Mouse (Mus musculus): ENCODE results near the gene Gpr176. TPM values are rescaled to one million over a fixed set of nuclear protein-coding genes. Genes with fewer than 3 reads are reported as not detected.
A peak's percentile ranks its signal among the peaks of the same experiment; 100 is the strongest.

Gene Gpr176
- polyA plus RNA-seq, 1 experiment from 2014 or later, result 8.3 TPM

- no peak overlapping the region for H3K4me2 ChIP-seq
- no peaks in the 10 kb centered on the region for H3K27me3 ChIP-seq
- H3K27ac ChIP-seq (replicated peaks), result no peak overlapping the region
- ATAC-seq (ENCODE audit: low FRiP score, low read depth), result no peak
- no peaks in the 10 kb centered on the region for H3K9me3 ChIP-seq
- 45% methylated on average over 6 of the region's 6 CpGs for WGBS
- H3K9ac ChIP-seq, result no peak overlapping the region
- H3K4me3 ChIP-seq, result no peak overlapping the region
- H3K4me1 ChIP-seq (replicated peaks), result 0 out of 2 replicates have a peak, but pooled peaks cover 8% of the 10 kb centered on the region
- H3K36me3 ChIP-seq, result no peaks in the 10 kb centered on the region
Observed at GRCm38 (mm10) chr2:118355138-118355719, 18.0 kb downstream of the Gpr176 start.

- Histone ChIP-seq H3K36me3 (no peaks in the 10 kb centered on the region), H3K9me3 (no peaks in the 10 kb centered on the region), H3K9ac (no peak overlapping the region), H3K4me2 (no peak overlapping the region), H3K27me3 (no peaks in the 10 kb centered on the region), H3K27ac (replicated peaks) (no peak overlapping the region), H3K4me3 (no peak overlapping the region), H3K4me1 (replicated peaks) (0 out of 2 replicates have a peak, but pooled peaks cover 8% of the 10 kb centered on the region)
- WGBS, result 45% methylated on average over 4 of the region's 4 CpGs
- ATAC-seq (ENCODE audit: low FRiP score, low read depth), result no peak
Observed at GRCm38 (mm10) chr2:118353916-118354403, 19.3 kb downstream of the Gpr176 start.

GRCm38 (mm10) chr2:118353498-118353897, 19.7 kb downstream of the Gpr176 start:
- H3K4me2 ChIP-seq, result no peak overlapping the region
- H3K9me3 ChIP-seq, result no peaks in the 10 kb centered on the region
- no peak overlapping the region for H3K9ac ChIP-seq
- H3K36me3 ChIP-seq, result no peaks in the 10 kb centered on the region
- no peak overlapping the region for H3K27ac ChIP-seq (replicated peaks)
- no peak overlapping the region for H3K4me3 ChIP-seq
- H3K27me3 ChIP-seq, result no peaks in the 10 kb centered on the region
- 0 out of 2 replicates have a peak, but pooled peaks cover 8% of the 10 kb centered on the region for H3K4me1 ChIP-seq (replicated peaks)
- WGBS, result 27% methylated on average over 4 of the region's 4 CpGs
- ATAC-seq (ENCODE audit: low FRiP score, low read depth), result no peak

- H3K9me3 ChIP-seq, result no peaks in the 10 kb centered on the region
- H3K36me3 ChIP-seq, result no peaks in the 10 kb centered on the region
- H3K4me2 ChIP-seq, result no peak overlapping the region
- H3K9ac ChIP-seq, result no peak overlapping the region
- no peak overlapping the region for H3K4me3 ChIP-seq
- H3K27me3 ChIP-seq, result no peaks in the 10 kb centered on the region
- no peak overlapping the region for H3K27ac ChIP-seq (replicated peaks)
- ATAC-seq (ENCODE audit: low FRiP score, low read depth), result no peak
- WGBS, result 18% methylated on average over 1 of the region's 1 CpGs
- no peaks in the 10 kb centered on the region for H3K4me1 ChIP-seq (replicated peaks)
Observed at GRCm38 (mm10) chr2:118345535-118345934, 27.7 kb downstream of the Gpr176 start.

GRCm38 (mm10) chr2:118343897-118344296, 29.3 kb downstream of the Gpr176 start:
- no peak overlapping the region for H3K4me2 ChIP-seq
- no peak overlapping the region for H3K9ac ChIP-seq
- H3K27ac ChIP-seq (replicated peaks), result no peak overlapping the region
- H3K4me3 ChIP-seq, result no peak overlapping the region
- H3K27me3 ChIP-seq, result no peaks in the 10 kb centered on the region
- 85% methylated on average over 3 of the region's 3 CpGs for WGBS
- no peaks in the 10 kb centered on the region for H3K9me3 ChIP-seq
- H3K36me3 ChIP-seq, result no peaks in the 10 kb centered on the region
- H3K4me1 ChIP-seq (replicated peaks), result no peaks in the 10 kb centered on the region
- no peak for ATAC-seq (ENCODE audit: low FRiP score, low read depth)

GRCm38 (mm10) chr2:118341295-118341694, 31.9 kb downstream of the Gpr176 start:
- Histone ChIP-seq H3K4me3 (no peak overlapping the region), H3K4me2 (no peak overlapping the region), H3K4me1 (replicated peaks) (no peaks in the 10 kb centered on the region), H3K9me3 (no peaks in the 10 kb centered on the region), H3K36me3 (no peaks in the 10 kb centered on the region), H3K27me3 (no peaks in the 10 kb centered on the region), H3K9ac (no peak overlapping the region), H3K27ac (replicated peaks) (no peak overlapping the region)
- ATAC-seq (ENCODE audit: low FRiP score, low read depth), result no peak
- WGBS, result 79% methylated on average over 7 of the region's 7 CpGs

GRCm38 (mm10) chr2:118336084-118336483, 37.1 kb downstream of the Gpr176 start:
- no peaks in the 10 kb centered on the region for H3K36me3 ChIP-seq
- no peak overlapping the region for H3K27ac ChIP-seq (replicated peaks)
- ATAC-seq (ENCODE audit: low FRiP score, low read depth), result no peak
- H3K27me3 ChIP-seq, result no peaks in the 10 kb centered on the region
- no peak overlapping the region for H3K4me2 ChIP-seq
- WGBS, result 42% methylated on average over 2 of the region's 2 CpGs
- no peaks in the 10 kb centered on the region for H3K9me3 ChIP-seq
- H3K9ac ChIP-seq, result no peak overlapping the region
- H3K4me3 ChIP-seq, result no peak overlapping the region
- no peaks in the 10 kb centered on the region for H3K4me1 ChIP-seq (replicated peaks)

- no peak for ATAC-seq (ENCODE audit: low FRiP score, low read depth)
- H3K4me1 ChIP-seq (replicated peaks), result peaks cover 17% of the 10 kb centered on the region
Observed at GRCm38 (mm10) chr2:118322663-118323062, 50.6 kb downstream of the Gpr176 start.

GRCm38 (mm10) chr2:118321804-118322203, 51.4 kb downstream of the Gpr176 start:
- Histone ChIP-seq H3K36me3 (no peaks in the 10 kb centered on the region), H3K9ac (no peak overlapping the region), H3K4me2 (no peak overlapping the region), H3K9me3 (no peaks in the 10 kb centered on the region), H3K27me3 (no peaks in the 10 kb centered on the region), H3K4me1 (replicated peaks) (peaks cover 17% of the 10 kb centered on the region), H3K4me3 (no peak overlapping the region), H3K27ac (replicated peaks) (no peak overlapping the region)
- 71% methylated on average over 4 of the region's 4 CpGs for WGBS
- no peak for ATAC-seq (ENCODE audit: low FRiP score, low read depth)

More at GRCm38 (mm10) chr2:118322663-118323062, 50.6 kb downstream of the Gpr176 start:
- no peak overlapping the region for H3K4me2 ChIP-seq
- H3K36me3 ChIP-seq, result no peaks in the 10 kb centered on the region
- H3K4me3 ChIP-seq, result no peak overlapping the region
- H3K9me3 ChIP-seq, result no peaks in the 10 kb centered on the region
- no peak overlapping the region for H3K27ac ChIP-seq (replicated peaks)
- no peak overlapping the region for H3K9ac ChIP-seq
- no peaks in the 10 kb centered on the region for H3K27me3 ChIP-seq
- WGBS, result 64% methylated on average over 4 of the region's 5 CpGs

- Histone ChIP-seq H3K27ac (replicated peaks) (no peak overlapping the region), H3K4me3 (no peak overlapping the region), H3K36me3 (no peaks in the 10 kb centered on the region), H3K4me2 (no peak overlapping the region), H3K9ac (no peak overlapping the region), H3K4me1 (replicated peaks) (peaks cover 17% of the 10 kb centered on the region), H3K9me3 (no peaks in the 10 kb centered on the region), H3K27me3 (no peaks in the 10 kb centered on the region)
- ATAC-seq (ENCODE audit: low FRiP score, low read depth), result peak; percentile 23; the same call in 1 of the 2 replicates
- WGBS, result 73% methylated on average over 4 of the region's 4 CpGs
Observed at GRCm38 (mm10) chr2:118321094-118321493, 52.1 kb downstream of the Gpr176 start.

GRCm38 (mm10) chr2:118320519-118320918, 52.7 kb downstream of the Gpr176 start:
- Histone ChIP-seq H3K27ac (replicated peaks) (no peak overlapping the region), H3K4me1 (replicated peaks) (peaks cover 17% of the 10 kb centered on the region), H3K27me3 (no peaks in the 10 kb centered on the region), H3K4me3 (no peak overlapping the region), H3K9ac (no peak overlapping the region), H3K4me2 (no peak overlapping the region), H3K9me3 (no peaks in the 10 kb centered on the region), H3K36me3 (no peaks in the 10 kb centered on the region)
- 0 out of 2 replicates have a peak, but pooled peaks have one; percentile 54 for ATAC-seq (ENCODE audit: low FRiP score, low read depth)
- 20% methylated on average over 4 of the region's 4 CpGs for WGBS

- no peak overlapping the region for H3K4me2 ChIP-seq
- no peak overlapping the region for H3K9ac ChIP-seq
- H3K9me3 ChIP-seq, result no peaks in the 10 kb centered on the region
- no peak for ATAC-seq (ENCODE audit: low FRiP score, low read depth)
- H3K27ac ChIP-seq (replicated peaks), result no peak overlapping the region
- H3K27me3 ChIP-seq, result no peaks in the 10 kb centered on the region
- WGBS, result 60% methylated on average over 5 of the region's 5 CpGs
- H3K36me3 ChIP-seq, result no peaks in the 10 kb centered on the region
- no peak overlapping the region for H3K4me3 ChIP-seq
- peaks cover 17% of the 10 kb centered on the region for H3K4me1 ChIP-seq (replicated peaks)
Observed at GRCm38 (mm10) chr2:118319176-118319575, 54.0 kb downstream of the Gpr176 start.

GRCm38 (mm10) chr2:118316939-118317338, 56.3 kb downstream of the Gpr176 start:
- ATAC-seq (ENCODE audit: low FRiP score, low read depth), result no peak
- Histone ChIP-seq H3K27ac (replicated peaks) (no peak overlapping the region), H3K9ac (no peak overlapping the region), H3K4me3 (no peak overlapping the region), H3K27me3 (no peaks in the 10 kb centered on the region), H3K36me3 (no peaks in the 10 kb centered on the region), H3K4me2 (no peak overlapping the region), H3K9me3 (no peaks in the 10 kb centered on the region), H3K4me1 (replicated peaks) (peaks cover 17% of the 10 kb centered on the region)
- WGBS, result 29% methylated on average over 2 of the region's 2 CpGs
